Mouse (Mus musculus): ENCODE measurements around the gene Rasgrf2. TPM values are rescaled to one million over a fixed set of nuclear protein-coding genes. Genes with fewer than 3 reads are reported as not detected.

Rasgrf2 gene
- polyA plus RNA-seq, 1 experiment = 3.7 TPM

GRCm38 (mm10) chr13:92051216-92051615, 80.2 kb downstream of the Rasgrf2 start:
- H3K27me3 ChIP-seq (replicated peaks; ENCODE audit: control insufficient read depth, insufficient read depth, low read length) = no peaks in the 10 kb centered on the region
- no peak for DNase-seq
- 65% methylated on average over 3 of the region's 3 CpGs for WGBS

GRCm38 (mm10) chr13:92041584-92042563, 89.6 kb downstream of the Rasgrf2 start:
- H3K27ac ChIP-seq (ENCODE audit: insufficient read depth, low read depth, low read length) = no peak overlapping the region
- H3K4me3 ChIP-seq (ENCODE audit: insufficient read depth, low read depth, low read length) = no peak overlapping the region
- TF ChIP-seq CTCF (conservative IDR thresholded peaks at IDR 0.05; ENCODE audit: insufficient read depth, insufficient read length, low read depth, low read length) (no peak), POLR2A (IDR thresholded peaks at IDR 0.05; ENCODE audit: low read depth, low read length) (no peak)
- H3K36me3 ChIP-seq (ENCODE audit: control insufficient read depth, insufficient read depth, low read length) = no peaks in the 10 kb centered on the region
- 0 out of 2 replicates have a peak, but pooled peaks cover 3% of the 10 kb centered on the region for H3K4me1 ChIP-seq (ENCODE audit: control insufficient read depth, insufficient read depth, low read length)
- no peaks in the 10 kb centered on the region for H3K27me3 ChIP-seq (replicated peaks; ENCODE audit: control insufficient read depth, insufficient read depth, low read length)
- 38% methylated on average over 8 of the region's 8 CpGs for WGBS
- peak; percentile 22 for DNase-seq

More at GRCm38 (mm10) chr13:92051216-92051615, 80.2 kb downstream of the Rasgrf2 start:
- Histone ChIP-seq H3K4me1 (ENCODE audit: control insufficient read depth, insufficient read depth, low read length) (no peaks in the 10 kb centered on the region), H3K27ac (ENCODE audit: insufficient read depth, low read depth, low read length) (no peak overlapping the region), H3K4me3 (ENCODE audit: insufficient read depth, low read depth, low read length) (no peak overlapping the region), H3K36me3 (ENCODE audit: control insufficient read depth, insufficient read depth, low read length) (no peaks in the 10 kb centered on the region)
- TF ChIP-seq POLR2A (IDR thresholded peaks at IDR 0.05; ENCODE audit: low read depth, low read length) (no peak), CTCF (conservative IDR thresholded peaks at IDR 0.05; ENCODE audit: insufficient read depth, insufficient read length, low read depth, low read length) (no peak)

GRCm38 (mm10) chr13:92030364-92031057, 100.9 kb downstream of the Rasgrf2 start:
- TF ChIP-seq POLR2A (IDR thresholded peaks at IDR 0.05; ENCODE audit: low read depth, low read length) (no peak), CTCF (conservative IDR thresholded peaks at IDR 0.05; ENCODE audit: insufficient read depth, insufficient read length, low read depth, low read length) (no peak)
- Histone ChIP-seq H3K36me3 (ENCODE audit: control insufficient read depth, insufficient read depth, low read length) (no peaks in the 10 kb centered on the region), H3K4me3 (ENCODE audit: insufficient read depth, low read depth, low read length) (no peak overlapping the region), H3K27me3 (replicated peaks; ENCODE audit: control insufficient read depth, insufficient read depth, low read length) (no peaks in the 10 kb centered on the region), H3K27ac (ENCODE audit: insufficient read depth, low read depth, low read length) (no peak overlapping the region), H3K4me1 (ENCODE audit: control insufficient read depth, insufficient read depth, low read length) (no peaks in the 10 kb centered on the region)
- 90% methylated on average over 24 of the region's 24 CpGs for WGBS
- peak; percentile 13 for DNase-seq

GRCm38 (mm10) chr13:92029666-92030065, 101.8 kb downstream of the Rasgrf2 start:
- WGBS = 54% methylated on average over 3 of the region's 3 CpGs
- no peak for TF ChIP-seq CTCF (conservative IDR thresholded peaks at IDR 0.05; ENCODE audit: insufficient read depth, insufficient read length, low read depth, low read length)
- no peak for TF ChIP-seq POLR2A (IDR thresholded peaks at IDR 0.05; ENCODE audit: low read depth, low read length)
- Histone ChIP-seq H3K4me1 (ENCODE audit: control insufficient read depth, insufficient read depth, low read length) (no peaks in the 10 kb centered on the region), H3K4me3 (ENCODE audit: insufficient read depth, low read depth, low read length) (no peak overlapping the region), H3K36me3 (ENCODE audit: control insufficient read depth, insufficient read depth, low read length) (no peaks in the 10 kb centered on the region), H3K27ac (ENCODE audit: insufficient read depth, low read depth, low read length) (no peak overlapping the region), H3K27me3 (replicated peaks; ENCODE audit: control insufficient read depth, insufficient read depth, low read length) (no peaks in the 10 kb centered on the region)
- DNase-seq = no peak

GRCm38 (mm10) chr13:92027951-92028350, 103.5 kb downstream of the Rasgrf2 start:
- H3K27ac ChIP-seq (ENCODE audit: insufficient read depth, low read depth, low read length) = no peak overlapping the region
- no peaks in the 10 kb centered on the region for H3K4me1 ChIP-seq (ENCODE audit: control insufficient read depth, insufficient read depth, low read length)
- no peak overlapping the region for H3K4me3 ChIP-seq (ENCODE audit: insufficient read depth, low read depth, low read length)
- DNase-seq = no peak
- no peaks in the 10 kb centered on the region for H3K27me3 ChIP-seq (replicated peaks; ENCODE audit: control insufficient read depth, insufficient read depth, low read length)
- TF ChIP-seq POLR2A (IDR thresholded peaks at IDR 0.05; ENCODE audit: low read depth, low read length) = no peak
- TF ChIP-seq CTCF (conservative IDR thresholded peaks at IDR 0.05; ENCODE audit: insufficient read depth, insufficient read length, low read depth, low read length) = no peak
- no peaks in the 10 kb centered on the region for H3K36me3 ChIP-seq (ENCODE audit: control insufficient read depth, insufficient read depth, low read length)
- 95% methylated on average over 5 of the region's 5 CpGs for WGBS

GRCm38 (mm10) chr13:92026651-92027050, 104.8 kb downstream of the Rasgrf2 start:
- H3K4me3 ChIP-seq (ENCODE audit: insufficient read depth, low read depth, low read length) = no peak overlapping the region
- no peaks in the 10 kb centered on the region for H3K4me1 ChIP-seq (ENCODE audit: control insufficient read depth, insufficient read depth, low read length)
- no peaks in the 10 kb centered on the region for H3K27me3 ChIP-seq (replicated peaks; ENCODE audit: control insufficient read depth, insufficient read depth, low read length)
- DNase-seq = no peak
- 74% methylated on average over 2 of the region's 2 CpGs for WGBS
- H3K36me3 ChIP-seq (ENCODE audit: control insufficient read depth, insufficient read depth, low read length) = no peaks in the 10 kb centered on the region
- TF ChIP-seq POLR2A (IDR thresholded peaks at IDR 0.05; ENCODE audit: low read depth, low read length) (no peak), CTCF (conservative IDR thresholded peaks at IDR 0.05; ENCODE audit: insufficient read depth, insufficient read length, low read depth, low read length) (no peak)
- no peak overlapping the region for H3K27ac ChIP-seq (ENCODE audit: insufficient read depth, low read depth, low read length)

- Histone ChIP-seq H3K4me3 (ENCODE audit: insufficient read depth, low read depth, low read length) (no peak overlapping the region), H3K27ac (ENCODE audit: insufficient read depth, low read depth, low read length) (no peak overlapping the region), H3K36me3 (ENCODE audit: control insufficient read depth, insufficient read depth, low read length) (no peaks in the 10 kb centered on the region), H3K4me1 (ENCODE audit: control insufficient read depth, insufficient read depth, low read length) (no peaks in the 10 kb centered on the region), H3K27me3 (replicated peaks; ENCODE audit: control insufficient read depth, insufficient read depth, low read length) (no peaks in the 10 kb centered on the region)
- WGBS = 97% methylated on average over 3 of the region's 3 CpGs
- TF ChIP-seq POLR2A (IDR thresholded peaks at IDR 0.05; ENCODE audit: low read depth, low read length) (no peak), CTCF (conservative IDR thresholded peaks at IDR 0.05; ENCODE audit: insufficient read depth, insufficient read length, low read depth, low read length) (no peak)
- DNase-seq = no peak
Observed at GRCm38 (mm10) chr13:92025124-92025523, 106.3 kb downstream of the Rasgrf2 start.
